Mouse (Mus musculus) ES-Bruce4 (cell line): ENCODE measurements around the gene Fam214b.

Experiments
- CTCF ChIP-seq: IDR thresholded peaks from one replicate; pipeline ENCODE4 v1.8.1; 2011; ENCODE audit warnings: low read depth, low read length
- POLR2A ChIP-seq: IDR thresholded peaks from one replicate; pipeline ENCODE4 v1.8.1; 2011; ENCODE audit warnings: low read length; ENCODE audit not compliant: insufficient read depth

- no peak for TF ChIP-seq POLR2A
- no peak for TF ChIP-seq CTCF
These were observed 41.1 kb downstream of the Fam214b start for GRCm38 (mm10) chr4:43004951-43005350.
